Mouse (Mus musculus): Measurements from ENCODE around the gene Nlrc5. TPM values are rescaled to one million over a fixed set of nuclear protein-coding genes. Genes with fewer than 3 reads are reported as not detected.

Nlrc5 gene
- polyA plus RNA-seq, 1 experiment from 2014 or later = 0.28 TPM

GRCm38 (mm10) chr8:94436112-94436572, 2.0 kb downstream of the Nlrc5 start:
- Histone ChIP-seq H3K36me3 (ENCODE audit: control insufficient read depth, insufficient read depth) (no peaks in the 10 kb centered on the region), H3K9me3 (ENCODE audit: control insufficient read depth, low read length) (no peaks in the 10 kb centered on the region), H3K4me3 (replicated peaks; ENCODE audit: low read length) (no peak overlapping the region), H3K9ac (replicated peaks; ENCODE audit: low read depth, low read length) (no peak overlapping the region), H3K27ac (ENCODE audit: low read length) (no peak overlapping the region), H3K27me3 (replicated peaks; ENCODE audit: control insufficient read depth, insufficient read depth, low read length) (0 out of 2 replicates have a peak, but pooled peaks cover 9% of the 10 kb centered on the region), H3K4me1 (replicated peaks; ENCODE audit: control insufficient read depth, insufficient read depth, low read length) (peaks cover 8% of the 10 kb centered on the region), H3K4me2 (ENCODE audit: low read length) (no peak overlapping the region)
- no peak for ATAC-seq
- WGBS = 91% methylated on average over 5 of the region's 5 CpGs

- WGBS = 76% methylated on average over 3 of the region's 3 CpGs
- no peaks in the 10 kb centered on the region for H3K9me3 ChIP-seq (ENCODE audit: control insufficient read depth, low read length)
- H3K27ac ChIP-seq (ENCODE audit: low read length) = no peak overlapping the region
- no peaks in the 10 kb centered on the region for H3K36me3 ChIP-seq (ENCODE audit: control insufficient read depth, insufficient read depth)
- H3K27me3 ChIP-seq (replicated peaks; ENCODE audit: control insufficient read depth, insufficient read depth, low read length) = 0 out of 2 replicates have a peak, but pooled peaks cover 9% of the 10 kb centered on the region
- peaks cover 8% of the 10 kb centered on the region for H3K4me1 ChIP-seq (replicated peaks; ENCODE audit: control insufficient read depth, insufficient read depth, low read length)
- H3K4me3 ChIP-seq (replicated peaks; ENCODE audit: low read length) = no peak overlapping the region
- no peak for ATAC-seq
- no peak overlapping the region for H3K4me2 ChIP-seq (ENCODE audit: low read length)
- no peak overlapping the region for H3K9ac ChIP-seq (replicated peaks; ENCODE audit: low read depth, low read length)
These were observed 2.7 kb downstream of the Nlrc5 start for GRCm38 (mm10) chr8:94436900-94437299.

- 93% methylated on average over 5 of the region's 5 CpGs for WGBS
- Histone ChIP-seq H3K27me3 (replicated peaks; ENCODE audit: control insufficient read depth, insufficient read depth, low read length) (0 out of 2 replicates have a peak, but pooled peaks cover 7% of the 10 kb centered on the region), H3K27ac (ENCODE audit: low read length) (no peak overlapping the region), H3K4me2 (ENCODE audit: low read length) (no peak overlapping the region), H3K4me3 (replicated peaks; ENCODE audit: low read length) (no peak overlapping the region), H3K9me3 (ENCODE audit: control insufficient read depth, low read length) (no peaks in the 10 kb centered on the region), H3K36me3 (ENCODE audit: control insufficient read depth, insufficient read depth) (no peaks in the 10 kb centered on the region), H3K9ac (replicated peaks; ENCODE audit: low read depth, low read length) (no peak overlapping the region), H3K4me1 (replicated peaks; ENCODE audit: control insufficient read depth, insufficient read depth, low read length) (peaks cover 8% of the 10 kb centered on the region)
- no peak for ATAC-seq
These were observed 4.5 kb downstream of the Nlrc5 start for GRCm38 (mm10) chr8:94438659-94439058.

- Histone ChIP-seq H3K36me3 (ENCODE audit: control insufficient read depth, insufficient read depth) (no peaks in the 10 kb centered on the region), H3K4me2 (ENCODE audit: low read length) (no peak overlapping the region), H3K4me1 (replicated peaks; ENCODE audit: control insufficient read depth, insufficient read depth, low read length) (no peaks in the 10 kb centered on the region), H3K9me3 (ENCODE audit: control insufficient read depth, low read length) (no peaks in the 10 kb centered on the region), H3K9ac (replicated peaks; ENCODE audit: low read depth, low read length) (no peak overlapping the region), H3K27me3 (replicated peaks; ENCODE audit: control insufficient read depth, insufficient read depth, low read length) (0 out of 2 replicates have a peak, but pooled peaks cover 3% of the 10 kb centered on the region), H3K27ac (ENCODE audit: low read length) (no peak overlapping the region), H3K4me3 (replicated peaks; ENCODE audit: low read length) (no peak overlapping the region)
- no peak for ATAC-seq
These were observed 5.5 kb downstream of the Nlrc5 start for GRCm38 (mm10) chr8:94439691-94440090.

- H3K27ac ChIP-seq (ENCODE audit: low read length) = no peak overlapping the region
- ATAC-seq = no peak
- H3K9me3 ChIP-seq (ENCODE audit: control insufficient read depth, low read length) = no peaks in the 10 kb centered on the region
- no peaks in the 10 kb centered on the region for H3K27me3 ChIP-seq (replicated peaks; ENCODE audit: control insufficient read depth, insufficient read depth, low read length)
- H3K4me2 ChIP-seq (ENCODE audit: low read length) = no peak overlapping the region
- no peak overlapping the region for H3K9ac ChIP-seq (replicated peaks; ENCODE audit: low read depth, low read length)
- H3K4me3 ChIP-seq (replicated peaks; ENCODE audit: low read length) = no peak overlapping the region
- H3K36me3 ChIP-seq (ENCODE audit: control insufficient read depth, insufficient read depth) = no peaks in the 10 kb centered on the region
- H3K4me1 ChIP-seq (replicated peaks; ENCODE audit: control insufficient read depth, insufficient read depth, low read length) = no peaks in the 10 kb centered on the region
- 90% methylated on average over 1 of the region's 1 CpGs for WGBS
These were observed 6.2 kb downstream of the Nlrc5 start for GRCm38 (mm10) chr8:94440389-94440788.

- Histone ChIP-seq H3K4me1 (replicated peaks; ENCODE audit: control insufficient read depth, insufficient read depth, low read length) (no peaks in the 10 kb centered on the region), H3K4me2 (ENCODE audit: low read length) (no peak overlapping the region), H3K27ac (ENCODE audit: low read length) (no peak overlapping the region), H3K27me3 (replicated peaks; ENCODE audit: control insufficient read depth, insufficient read depth, low read length) (no peaks in the 10 kb centered on the region), H3K9ac (replicated peaks; ENCODE audit: low read depth, low read length) (no peak overlapping the region), H3K4me3 (replicated peaks; ENCODE audit: low read length) (no peak overlapping the region), H3K36me3 (ENCODE audit: control insufficient read depth, insufficient read depth) (no peaks in the 10 kb centered on the region), H3K9me3 (ENCODE audit: control insufficient read depth, low read length) (no peaks in the 10 kb centered on the region)
- ATAC-seq = no peak
- 94% methylated on average over 1 of the region's 1 CpGs for WGBS
These were observed 7.5 kb downstream of the Nlrc5 start for GRCm38 (mm10) chr8:94441686-94442085.

- WGBS = 89% methylated on average over 3 of the region's 3 CpGs
These were observed 9.0 kb downstream of the Nlrc5 start for GRCm38 (mm10) chr8:94443153-94443552.

GRCm38 (mm10) chr8:94444480-94444879, 10.3 kb downstream of the Nlrc5 start:
- no peak overlapping the region for H3K27ac ChIP-seq (ENCODE audit: low read length)
- no peak overlapping the region for H3K4me3 ChIP-seq (replicated peaks; ENCODE audit: low read length)
- 93% methylated on average over 2 of the region's 2 CpGs for WGBS
- no peaks in the 10 kb centered on the region for H3K36me3 ChIP-seq (ENCODE audit: control insufficient read depth, insufficient read depth)
- no peak overlapping the region for H3K4me2 ChIP-seq (ENCODE audit: low read length)
- no peak for ATAC-seq
- H3K27me3 ChIP-seq (replicated peaks; ENCODE audit: control insufficient read depth, insufficient read depth, low read length) = no peaks in the 10 kb centered on the region
- H3K9ac ChIP-seq (replicated peaks; ENCODE audit: low read depth, low read length) = no peak overlapping the region
- no peaks in the 10 kb centered on the region for H3K9me3 ChIP-seq (ENCODE audit: control insufficient read depth, low read length)
- no peaks in the 10 kb centered on the region for H3K4me1 ChIP-seq (replicated peaks; ENCODE audit: control insufficient read depth, insufficient read depth, low read length)

More at GRCm38 (mm10) chr8:94443153-94443552, 9.0 kb downstream of the Nlrc5 start:
- Histone ChIP-seq H3K4me2 (ENCODE audit: low read length) (no peak overlapping the region), H3K27me3 (replicated peaks; ENCODE audit: control insufficient read depth, insufficient read depth, low read length) (no peaks in the 10 kb centered on the region), H3K9ac (replicated peaks; ENCODE audit: low read depth, low read length) (no peak overlapping the region), H3K4me3 (replicated peaks; ENCODE audit: low read length) (no peak overlapping the region), H3K4me1 (replicated peaks; ENCODE audit: control insufficient read depth, insufficient read depth, low read length) (no peaks in the 10 kb centered on the region), H3K36me3 (ENCODE audit: control insufficient read depth, insufficient read depth) (no peaks in the 10 kb centered on the region), H3K27ac (ENCODE audit: low read length) (no peak overlapping the region), H3K9me3 (ENCODE audit: control insufficient read depth, low read length) (no peaks in the 10 kb centered on the region)
- no peak for ATAC-seq

- H3K27me3 ChIP-seq (replicated peaks; ENCODE audit: control insufficient read depth, insufficient read depth, low read length) = no peaks in the 10 kb centered on the region
- no peaks in the 10 kb centered on the region for H3K36me3 ChIP-seq (ENCODE audit: control insufficient read depth, insufficient read depth)
- no peaks in the 10 kb centered on the region for H3K9me3 ChIP-seq (ENCODE audit: control insufficient read depth, low read length)
- H3K4me1 ChIP-seq (replicated peaks; ENCODE audit: control insufficient read depth, insufficient read depth, low read length) = no peaks in the 10 kb centered on the region
- no peak overlapping the region for H3K27ac ChIP-seq (ENCODE audit: low read length)
- ATAC-seq = no peak
- H3K9ac ChIP-seq (replicated peaks; ENCODE audit: low read depth, low read length) = no peak overlapping the region
- H3K4me3 ChIP-seq (replicated peaks; ENCODE audit: low read length) = no peak overlapping the region
- H3K4me2 ChIP-seq (ENCODE audit: low read length) = no peak overlapping the region
- 87% methylated on average over 3 of the region's 3 CpGs for WGBS
These were observed 13.0 kb downstream of the Nlrc5 start for GRCm38 (mm10) chr8:94447142-94447541.
